Mouse (Mus musculus): ENCODE data around the gene Hyal2.
"Not testable (repeated sequence)": the region's sequence is repeated elsewhere in the genome, so short reads cannot be mapped to it uniquely, and the experiment has no call there.

Hyal2 gene

DNA sequence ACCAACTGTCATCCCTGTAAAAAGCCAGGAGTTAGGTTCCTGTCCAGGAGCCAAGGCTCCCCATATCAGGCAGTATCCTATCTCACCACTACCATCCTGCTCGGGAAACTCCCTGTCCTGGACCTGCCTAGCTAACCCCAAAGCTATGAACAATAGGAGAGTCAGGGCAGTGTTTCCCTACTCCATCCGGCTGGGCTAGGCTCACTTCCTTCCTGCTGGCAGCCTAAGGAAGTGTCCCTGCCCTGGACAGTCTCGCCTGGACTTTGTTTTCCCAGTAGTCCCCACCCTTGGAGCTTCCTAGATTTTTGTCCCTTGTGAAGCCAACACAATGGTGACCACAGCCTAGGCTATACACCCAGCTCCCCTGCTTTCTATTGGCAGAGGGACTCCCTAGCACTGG, 890 bp upstream of the Hyal2 start:
- in situ Hi-C loops (cut with MboI, MseI): no loop called here

DNA sequence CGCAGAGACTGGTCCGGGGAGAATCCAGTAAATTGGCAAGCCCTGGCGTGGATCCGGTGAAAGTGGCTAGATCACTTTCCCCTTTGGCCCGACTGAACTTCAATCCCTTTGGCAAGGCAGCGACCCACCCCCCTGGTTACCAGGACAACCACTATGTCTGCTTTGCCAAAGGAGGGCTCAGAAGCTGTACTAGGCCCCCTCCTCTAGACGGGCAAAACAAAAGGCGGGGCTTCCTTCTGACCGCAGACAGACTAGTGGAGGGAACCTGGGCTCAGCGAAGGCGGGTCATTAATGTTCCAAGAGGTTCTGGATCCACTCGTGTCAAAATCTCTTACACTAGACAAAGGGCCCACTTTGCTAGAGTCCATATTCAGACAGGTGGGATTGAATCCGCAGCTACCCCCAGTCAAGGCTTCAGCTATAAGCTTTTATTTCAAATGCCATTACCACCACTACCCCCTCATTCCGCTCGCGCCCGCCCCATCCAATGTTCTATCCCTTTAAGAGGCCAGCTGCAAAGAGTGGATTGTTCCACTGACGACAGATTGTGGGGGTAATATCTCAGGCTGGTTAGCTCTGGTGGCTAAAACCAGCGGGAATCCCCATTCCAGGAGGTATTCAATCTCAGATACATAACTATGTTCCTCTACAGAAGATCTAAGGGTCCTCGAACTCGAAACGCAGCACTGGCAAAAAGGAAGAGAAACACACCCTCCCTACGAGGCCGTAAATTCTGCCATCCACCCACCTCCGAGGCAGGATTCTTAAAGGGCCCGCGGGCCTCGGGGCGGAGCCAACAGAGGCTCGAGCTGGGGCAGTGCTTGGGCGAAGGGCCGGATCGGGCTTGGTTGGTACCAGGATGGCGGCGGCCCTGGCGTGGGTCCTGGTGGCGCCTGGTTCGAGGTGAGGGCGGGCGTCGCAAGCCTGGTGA, 851 bp downstream of the Hyal2 start:
- in situ Hi-C loops (cut with MboI, MseI): no loop called here

DNA sequence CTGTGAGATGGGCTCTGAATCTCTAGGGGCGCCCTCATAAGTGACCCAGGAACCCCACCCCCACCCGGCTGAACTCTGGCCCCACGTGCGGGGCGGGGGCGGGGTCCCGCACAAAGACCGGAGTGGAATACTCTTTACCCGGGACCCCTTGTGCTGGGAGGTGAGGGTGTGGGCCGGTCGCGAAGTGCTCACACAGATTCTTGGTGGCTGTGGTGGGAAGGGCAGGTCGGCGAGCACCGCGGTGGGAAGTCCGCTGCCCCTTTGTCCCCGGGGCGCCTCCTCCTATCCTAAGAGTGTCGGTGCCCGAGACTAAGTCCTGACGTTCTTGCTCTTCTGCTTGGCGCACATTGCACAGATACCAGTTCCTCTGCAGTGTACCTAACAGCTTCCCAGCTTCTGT, 1.5 kb downstream of the Hyal2 start:
- in situ Hi-C loops (cut with MboI, MseI): no loop called here

DNA sequence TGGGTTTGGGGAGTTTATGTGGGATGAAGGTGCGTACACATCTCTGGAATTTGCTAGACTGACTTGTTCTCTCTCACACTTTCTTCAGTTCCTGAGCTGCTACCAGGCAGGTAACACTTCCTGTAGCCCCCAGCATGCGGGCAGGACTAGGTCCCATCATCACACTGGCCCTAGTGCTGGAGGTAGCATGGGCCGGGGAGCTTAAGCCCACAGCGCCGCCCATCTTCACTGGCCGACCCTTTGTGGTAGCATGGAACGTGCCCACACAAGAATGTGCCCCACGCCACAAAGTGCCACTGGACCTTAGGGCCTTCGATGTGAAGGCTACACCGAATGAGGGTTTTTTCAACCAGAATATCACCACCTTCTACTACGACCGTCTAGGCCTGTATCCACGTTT, 2.3 kb downstream of the Hyal2 start:
- in situ Hi-C loops (cut with MboI, MseI): no loop called here

DNA sequence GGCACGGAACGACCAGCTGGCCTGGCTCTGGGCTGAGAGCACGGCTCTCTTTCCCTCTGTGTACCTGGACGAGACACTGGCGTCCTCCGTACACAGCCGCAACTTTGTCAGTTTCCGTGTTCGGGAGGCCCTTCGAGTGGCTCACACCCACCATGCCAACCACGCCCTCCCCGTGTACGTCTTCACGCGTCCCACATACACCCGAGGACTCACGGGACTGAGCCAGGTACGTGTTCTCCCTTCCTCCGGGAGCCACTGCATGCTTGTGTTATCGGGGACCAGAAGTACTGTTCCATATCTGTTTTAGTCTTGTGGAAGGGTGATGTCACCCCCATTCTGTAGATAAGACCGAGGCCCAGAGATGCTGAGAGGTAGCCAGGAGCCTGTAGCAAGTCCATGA, 3.1 kb downstream of the Hyal2 start:
- in situ Hi-C loops (cut with MboI, MseI): no loop called here

DNA sequence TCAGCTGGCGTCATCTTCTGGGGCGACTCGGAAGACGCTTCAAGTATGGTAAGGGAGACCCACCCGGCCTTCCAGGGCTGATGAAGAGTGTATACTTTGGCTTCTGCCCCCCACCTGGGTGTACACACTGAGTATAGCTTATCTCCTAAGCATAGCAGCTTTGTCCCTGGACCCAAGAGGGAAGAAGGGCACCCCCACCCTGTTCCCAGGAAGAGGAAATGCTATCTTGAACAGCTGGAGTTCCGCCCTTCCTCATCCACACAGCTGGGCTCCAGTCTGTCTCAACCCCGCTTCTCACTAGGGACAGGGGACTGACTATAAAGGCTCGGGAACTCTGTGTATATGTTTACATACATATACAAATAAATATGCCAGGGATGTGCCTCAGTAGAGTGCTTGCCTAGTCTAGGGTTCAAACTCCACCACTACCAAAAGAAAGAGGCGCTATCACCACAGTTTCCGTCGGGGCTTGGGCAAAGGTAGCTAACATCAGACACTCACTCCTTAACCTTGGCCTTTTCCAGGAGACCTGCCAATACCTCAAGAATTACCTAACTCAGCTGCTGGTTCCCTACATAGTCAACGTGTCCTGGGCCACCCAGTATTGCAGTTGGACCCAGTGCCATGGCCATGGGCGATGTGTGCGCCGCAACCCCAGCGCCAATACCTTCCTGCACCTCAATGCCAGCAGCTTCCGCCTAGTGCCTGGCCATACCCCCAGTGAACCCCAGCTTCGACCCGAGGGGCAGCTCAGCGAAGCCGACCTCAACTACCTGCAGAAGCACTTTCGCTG, 4.0 kb downstream of the Hyal2 start:
- in situ Hi-C loops (cut with MboI, MseI): no loop called here

DNA sequence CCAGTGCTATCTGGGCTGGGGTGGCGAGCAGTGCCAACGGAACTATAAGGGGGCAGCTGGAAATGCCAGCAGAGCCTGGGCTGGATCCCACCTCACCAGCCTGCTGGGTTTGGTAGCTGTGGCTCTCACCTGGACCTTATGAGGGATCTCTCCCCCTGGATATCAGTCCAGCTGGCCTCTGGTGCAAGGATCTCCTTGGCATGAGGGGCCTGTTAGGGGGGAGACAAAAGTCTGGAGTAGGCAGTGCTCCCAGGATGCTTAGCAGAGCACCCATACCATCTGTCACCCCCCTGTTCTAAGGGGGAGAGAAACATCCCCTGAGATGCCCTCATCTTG, 4.5 kb downstream of the Hyal2 start:
- in situ Hi-C loops (cut with MboI, MseI): no loop called here

DNA sequence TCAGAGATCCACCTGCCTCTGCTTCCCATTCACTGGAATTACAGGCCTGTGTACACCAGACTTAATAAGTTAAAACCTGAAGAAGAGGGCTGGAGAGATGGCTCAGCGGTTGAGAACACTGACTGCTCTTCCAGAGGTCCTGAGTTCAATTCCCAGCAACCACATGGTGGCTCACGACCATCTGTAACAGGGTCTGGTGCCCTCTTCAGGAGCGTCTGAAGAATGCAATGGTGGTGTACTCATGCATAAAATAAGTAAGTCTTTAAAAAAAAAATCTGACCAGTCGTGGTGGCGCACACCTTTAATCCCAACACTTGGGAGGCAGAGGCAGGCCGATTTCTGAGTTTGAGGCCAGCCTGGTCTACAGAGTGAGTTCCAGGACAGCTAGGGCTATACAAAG, 6.0 kb downstream of the Hyal2 start:
- in situ Hi-C loops (cut with MboI, MseI): not testable (repeated sequence)

DNA sequence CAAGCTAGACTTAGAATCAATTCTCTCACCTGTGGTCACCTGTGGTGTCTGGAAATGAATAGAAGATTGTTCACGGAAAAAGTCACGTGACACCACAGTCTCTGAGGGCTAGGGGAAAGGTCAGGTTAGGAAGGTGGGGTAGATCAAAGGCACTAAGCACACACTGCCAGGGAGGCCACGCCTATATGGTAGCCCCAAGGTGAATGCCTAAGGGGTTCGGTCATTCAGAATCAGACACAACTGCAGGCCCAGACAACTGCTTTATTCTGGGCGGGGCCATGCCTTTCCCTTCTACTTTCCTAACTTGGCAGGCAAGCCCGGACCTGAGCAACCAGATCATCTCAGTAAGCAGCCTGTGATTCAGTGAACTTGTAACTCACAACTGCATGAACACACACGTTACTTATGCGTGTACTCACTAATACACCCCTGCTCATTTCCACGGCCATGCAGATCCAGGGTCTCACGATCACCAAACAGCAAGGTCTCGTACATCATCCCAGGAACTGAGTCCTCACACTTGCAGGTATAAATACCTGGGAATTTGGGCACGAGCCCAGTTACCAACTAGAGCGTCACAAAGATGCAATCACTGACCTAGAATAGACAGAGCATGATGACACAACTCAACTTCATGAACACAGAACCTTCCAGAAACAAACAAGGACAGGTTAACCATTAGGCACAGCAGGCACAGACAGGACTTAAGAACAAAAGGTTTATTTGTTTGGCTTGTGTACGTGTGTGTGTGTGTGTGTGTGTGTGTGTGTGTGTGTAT, 8.0 kb downstream of the Hyal2 start:
- in situ Hi-C loops (cut with MboI, MseI): no loop called here

DNA sequence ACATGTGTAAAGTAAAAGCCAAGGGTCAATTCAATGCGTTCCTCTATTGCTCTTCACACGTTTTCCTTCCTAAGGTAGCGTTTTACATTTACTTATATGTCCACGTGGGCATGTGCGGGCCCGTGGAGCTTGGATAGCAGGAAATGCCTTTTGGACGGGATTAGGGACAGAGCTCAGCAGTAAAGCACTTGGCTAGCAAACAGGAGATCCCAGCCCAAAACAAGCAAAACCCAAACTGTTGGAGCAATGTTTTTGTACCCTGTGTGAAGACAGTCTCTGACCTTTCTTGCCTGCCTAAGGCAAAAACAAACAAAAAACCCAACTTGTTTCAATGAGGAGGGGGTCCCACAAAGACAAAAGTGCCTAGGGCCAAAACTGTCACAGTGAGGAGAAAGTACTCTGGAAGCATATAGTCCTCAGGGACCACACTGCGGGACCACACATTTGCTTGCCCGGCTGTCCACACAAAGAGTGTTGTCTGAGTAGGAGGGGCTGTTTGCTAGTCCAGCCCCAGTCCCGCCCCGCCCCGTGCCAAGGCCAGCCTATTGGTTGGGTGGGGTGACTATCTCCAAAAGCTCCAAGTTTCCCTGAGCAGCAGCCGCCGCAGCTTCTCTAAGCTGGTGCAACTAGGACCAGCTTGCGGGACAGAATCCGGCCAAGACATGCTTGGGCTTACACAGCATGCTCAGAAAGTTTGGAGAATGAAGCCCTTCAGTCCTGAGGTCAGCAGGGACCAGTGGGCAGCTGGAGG, 8.8 kb downstream of the Hyal2 start, which contains the start of gene Hyal1:
Gene Hyal1 (plus strand): TSS at position 571 of the 751 bp plus-strand sequence.
- in situ Hi-C loops (cut with MboI, MseI): no loop called here

DNA sequence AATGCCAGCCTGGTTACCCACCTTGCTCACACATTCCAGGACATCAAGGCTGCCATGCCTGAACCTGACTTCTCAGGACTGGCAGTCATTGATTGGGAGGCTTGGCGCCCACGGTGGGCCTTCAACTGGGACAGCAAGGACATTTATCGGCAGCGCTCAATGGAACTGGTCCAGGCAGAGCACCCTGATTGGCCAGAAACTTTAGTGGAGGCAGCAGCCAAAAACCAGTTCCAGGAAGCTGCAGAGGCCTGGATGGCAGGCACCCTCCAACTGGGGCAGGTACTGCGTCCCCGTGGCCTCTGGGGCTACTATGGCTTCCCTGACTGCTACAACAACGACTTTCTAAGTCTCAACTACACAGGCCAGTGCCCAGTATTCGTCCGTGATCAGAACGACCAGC, 10.1 kb downstream of the Hyal2 start:
- in situ Hi-C loops (cut with MboI, MseI): no loop called here

DNA sequence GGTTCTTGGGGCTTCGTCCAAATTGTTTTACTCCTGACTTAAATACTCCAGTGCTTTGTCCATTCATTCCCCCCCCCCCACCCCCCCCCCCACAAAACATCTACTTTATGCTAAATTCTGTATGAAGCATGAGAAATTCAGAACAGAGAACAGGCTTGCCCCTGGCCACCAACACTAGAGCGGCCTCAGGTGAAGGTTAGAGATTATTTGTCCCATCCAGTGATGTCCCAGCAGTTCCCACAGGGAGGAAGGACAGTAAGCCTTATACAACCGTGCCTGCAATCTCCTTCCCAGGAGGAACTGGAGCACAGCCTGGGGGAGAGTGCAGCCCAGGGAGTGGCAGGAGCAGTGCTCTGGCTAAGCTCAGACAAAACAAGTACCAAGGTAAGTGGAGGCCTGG, 10.8 kb downstream of the Hyal2 start, which contains the start of gene Naa80:
Gene Naa80 (plus strand): TSS at position 301 of the 400 bp plus-strand sequence.
- in situ Hi-C loops (cut with MboI, MseI): no loop called here

DNA sequence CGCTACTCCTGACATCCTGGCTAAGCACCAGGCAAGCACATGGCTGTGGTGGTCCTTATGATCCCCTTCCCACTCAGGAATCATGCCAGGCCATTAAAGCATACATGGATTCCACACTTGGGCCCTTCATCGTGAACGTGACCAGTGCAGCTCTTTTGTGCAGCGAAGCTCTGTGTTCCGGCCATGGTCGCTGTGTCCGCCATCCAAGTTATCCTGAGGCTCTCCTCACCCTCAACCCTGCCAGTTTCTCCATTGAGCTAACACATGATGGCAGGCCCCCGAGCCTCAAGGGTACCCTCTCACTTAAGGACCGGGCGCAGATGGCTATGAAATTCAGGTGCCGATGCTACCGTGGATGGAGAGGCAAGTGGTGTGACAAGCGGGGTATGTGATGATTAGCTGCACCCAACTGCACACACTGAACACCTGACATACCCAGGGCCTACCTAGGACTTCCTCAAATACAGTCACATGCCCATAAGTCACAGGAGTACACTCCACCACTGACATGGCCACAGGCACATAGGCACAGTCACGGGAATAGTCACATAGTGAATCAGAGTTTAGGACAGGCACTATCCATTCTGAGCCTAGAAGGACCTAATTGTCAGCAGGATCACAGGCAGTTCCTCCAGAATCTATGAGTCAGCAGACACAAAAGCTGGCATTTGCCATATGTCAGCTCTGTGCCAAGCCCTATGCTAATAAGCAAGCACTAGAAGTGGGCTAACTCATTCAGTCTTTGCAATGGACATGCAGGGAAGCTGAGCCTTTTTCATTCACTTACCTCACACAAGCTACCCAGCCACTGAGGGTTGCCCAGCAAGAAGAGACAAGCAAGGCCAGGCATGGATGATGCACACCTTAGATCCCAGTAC, 11.5 kb downstream of the Hyal2 start:
- in situ Hi-C loops (cut with MboI, MseI): no loop called here

DNA sequence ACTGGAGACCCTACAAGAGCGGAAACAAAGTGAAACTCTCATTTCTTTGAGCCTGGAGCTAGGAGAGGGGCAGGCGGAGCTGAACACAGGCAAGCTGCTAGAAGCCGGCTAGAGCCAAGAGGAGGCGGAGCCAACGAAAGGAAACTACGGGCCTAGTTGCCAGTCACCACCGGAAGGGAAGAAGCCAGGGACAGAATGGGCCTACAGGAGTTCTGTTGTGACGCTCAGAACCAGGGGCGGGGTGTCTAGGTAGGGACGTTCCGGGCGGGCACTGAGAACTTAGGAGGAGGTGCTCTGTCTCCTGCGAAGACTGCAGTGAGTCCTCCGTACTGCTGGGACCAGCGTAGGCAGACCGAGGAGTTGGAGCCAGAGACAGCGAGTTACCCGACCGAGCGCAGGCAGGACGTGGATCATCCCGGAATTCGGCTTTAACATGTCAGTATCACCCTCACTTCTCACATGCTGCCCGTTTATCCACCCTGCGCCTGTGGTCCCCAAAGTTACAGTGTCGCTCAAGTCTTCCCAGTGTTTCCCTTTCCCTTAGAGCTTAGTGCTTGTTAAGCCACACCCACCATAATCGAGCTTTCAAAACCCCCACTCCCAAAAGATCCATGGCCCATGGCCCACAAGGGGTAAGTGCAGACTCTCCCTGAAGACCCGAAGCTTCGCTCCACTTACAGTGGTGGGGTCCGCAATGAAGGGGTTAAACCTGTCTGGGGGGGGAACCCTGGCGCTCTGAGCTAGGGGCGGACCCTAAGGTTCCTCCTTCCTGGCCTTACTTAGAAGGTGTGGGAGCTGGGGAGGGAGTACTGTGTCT, 13.0 kb downstream of the Hyal2 start, which contains the start of gene Hyal3:
Gene Hyal3 (plus strand): TSS at position 318 of the 817 bp plus-strand sequence.
- in situ Hi-C loops (cut with MboI, MseI): no loop called here

DNA sequence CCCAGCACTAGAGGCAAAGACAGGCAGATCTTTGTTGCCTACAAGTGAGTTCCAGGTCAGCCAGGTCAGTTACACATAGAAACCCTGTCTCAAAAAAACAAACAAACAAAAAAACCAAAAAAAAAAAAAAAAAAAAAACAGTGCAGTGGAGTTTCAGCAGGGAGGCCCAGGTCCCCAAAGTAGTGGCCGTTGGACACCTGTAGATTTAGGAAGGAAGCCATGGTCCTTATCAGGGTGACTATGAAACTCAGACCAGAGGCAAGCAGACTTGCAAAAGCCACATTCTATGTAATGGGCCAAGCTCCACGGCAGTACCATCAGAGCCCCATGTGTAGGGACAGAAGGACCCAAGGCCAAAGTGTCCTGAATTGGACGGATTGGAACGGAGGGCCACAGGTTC, 13.8 kb downstream of the Hyal2 start:
- in situ Hi-C loops (cut with MboI, MseI): no loop called here

DNA sequence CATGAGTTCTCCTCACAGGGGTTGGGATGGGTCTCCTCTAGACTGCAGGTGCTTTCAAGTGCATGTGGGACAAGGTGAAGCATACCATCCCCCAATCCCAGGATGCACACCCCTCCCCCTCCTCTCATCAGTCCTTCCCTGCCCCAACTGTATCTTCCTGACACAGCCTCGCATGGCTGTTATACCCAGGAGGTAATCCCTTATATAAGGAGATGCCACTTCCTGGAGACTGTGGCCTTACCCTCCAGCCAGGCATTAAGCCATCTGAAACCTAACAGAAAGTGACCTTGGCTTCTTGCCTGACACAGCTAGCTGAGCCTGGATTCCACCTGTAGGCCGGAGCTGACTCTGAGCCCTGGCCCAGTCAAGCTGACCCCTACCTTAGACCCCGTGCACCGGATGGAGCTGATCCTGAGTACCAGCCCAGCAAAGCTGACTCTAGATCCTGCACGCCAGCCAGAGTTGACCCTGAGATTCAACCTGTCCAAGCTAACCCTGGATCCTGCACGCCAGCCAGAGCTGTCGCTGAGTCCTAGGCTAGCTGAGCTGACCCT, 14.8 kb downstream of the Hyal2 start:
- in situ Hi-C loops (cut with MboI, MseI): no loop called here

DNA sequence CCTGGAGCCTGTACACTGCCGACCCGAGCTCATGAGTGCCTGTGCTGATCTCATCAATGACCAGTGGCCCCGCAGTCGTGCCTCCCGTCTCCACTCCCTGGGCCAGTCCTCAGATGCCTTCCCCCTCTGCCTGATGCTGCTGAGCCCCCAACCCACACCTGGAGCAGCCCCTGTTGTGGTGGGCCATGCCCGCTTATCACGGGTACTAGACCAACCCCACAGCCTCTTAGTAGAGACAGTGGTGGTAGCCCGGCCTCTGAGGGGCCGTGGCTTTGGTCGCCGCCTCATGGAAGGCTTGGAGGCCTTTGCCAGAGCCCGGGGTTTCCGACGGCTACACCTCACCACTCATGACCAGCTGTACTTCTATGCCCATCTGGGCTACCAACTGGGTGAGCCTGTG, 15.4 kb downstream of the Hyal2 start:
- in situ Hi-C loops (cut with MboI, MseI): no loop called here

DNA sequence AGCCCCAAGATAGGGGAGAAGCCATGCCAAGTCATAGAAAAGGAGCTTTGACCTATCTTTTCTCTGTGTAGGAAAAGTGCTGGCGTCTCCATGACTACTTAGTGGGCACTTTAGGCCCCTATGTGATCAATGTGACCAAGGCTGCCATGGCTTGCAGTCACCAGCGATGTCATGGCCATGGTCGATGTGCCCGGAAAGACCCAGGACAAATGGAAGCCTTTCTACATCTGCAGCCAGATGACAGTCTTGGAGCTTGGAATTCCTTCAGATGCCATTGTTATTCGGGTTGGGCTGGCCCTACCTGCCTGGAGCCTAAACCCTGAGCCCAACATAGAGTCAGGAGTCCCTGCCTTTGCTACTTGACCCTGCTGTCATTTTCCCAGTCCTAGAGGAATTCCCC, 18.8 kb downstream of the Hyal2 start:
- in situ Hi-C loops (cut with MboI, MseI): no loop called here

All from T-helper 2 cell (primary cell).